Mouse (Mus musculus) brain, embryonic 14.5 days (tissue): ENCODE measurements at regions not wholly inside any gene's neighbourhood (a gene's known extent, or its start where the extent isn't known, plus 50 kb on each side); places are given as distances from the start of the nearest gene placed in this dataset.

Experiments
- CTCF ChIP-seq: fragments of 200-500 bp; IDR thresholded peaks from 2 replicates; pipeline ENCODE4 v1.5.1; 2012; ENCODE audit warnings: inconsistent platforms, mild to moderate bottlenecking, moderate library complexity, borderline replicate concordance; ENCODE audit not compliant: insufficient read depth, insufficient read length; ENCODE audit errors: extremely low read depth
- POLR2A ChIP-seq: fragments of 200-500 bp; IDR thresholded peaks from 2 replicates; pipeline ENCODE4 v1.6.1; 2012; ENCODE audit warnings: mild to moderate bottlenecking, inconsistent platforms, borderline replicate concordance; ENCODE audit not compliant: poor library complexity, insufficient read depth, insufficient read length, severe bottlenecking; ENCODE audit errors: extremely low read depth

GRCm38 (mm10) chr9:41892841-41893240 lies 231.3 kb downstream of the Sorl1 start:
- TF ChIP-seq POLR2A: no peak
- TF ChIP-seq CTCF: no peak
